Comparison of ENCODE assay signal across 19 mouse cellular contexts in the genomic region with DNA sequence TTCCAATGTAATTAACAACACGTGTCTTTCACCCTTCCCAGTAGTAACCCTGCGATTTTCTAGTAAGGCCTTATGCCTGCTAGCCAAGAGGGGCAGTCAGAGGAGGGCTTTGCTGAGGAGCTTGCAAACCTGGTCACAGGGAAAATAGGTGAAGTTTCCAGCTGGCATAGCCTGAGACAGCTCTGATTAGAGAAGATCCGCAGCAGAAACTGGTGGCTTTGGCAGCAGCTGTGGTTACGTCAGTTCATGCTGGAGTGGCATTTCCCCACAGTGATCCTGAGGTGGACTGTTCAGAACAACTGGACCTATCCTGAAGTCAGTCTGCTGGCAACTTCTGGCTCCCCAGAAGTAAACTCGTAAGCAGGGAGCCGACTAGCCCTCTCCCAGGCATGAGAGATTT. TPM values are rescaled to one million over a fixed set of nuclear protein-coding genes. Genes with fewer than 3 reads are reported as not detected.
"Had no signal": no experiment of that assay in that cellular context is flagged by ENCODE, and none has a peak within 500 bp of the region (broad histone marks: within the 10 kb centered on the region; RNA-seq: fewer than 3 reads in every experiment).

No protein-coding gene starts in this region.

- H3K9me3 ChIP-seq: neural tube, embryonic 13.5 days; neural tube, embryonic 15.5 days; stomach, embryonic 15.5 days had no signal

- DNase-seq: retina, postnatal 1 day; right cerebral cortex, adult 18-20 months; right cerebral cortex, postnatal 14 days; right cerebral cortex, postnatal 25 days; right cerebral cortex, postnatal 4 days; spleen, adult 18-20 months; thymus, adult 18-20 months; thymus, adult 2 months; thymus, postnatal 14 days; thymus, postnatal 25 days; thymus, postnatal 36 days; thymus, postnatal 4 days had no signal

- H3K4me1 ChIP-seq: stomach, embryonic 15.5 days had no signal

- H3K4me3 ChIP-seq: neural tube, embryonic 13.5 days; neural tube, embryonic 15.5 days; stomach, embryonic 15.5 days had no signal

- H3K9ac ChIP-seq: neural tube, embryonic 13.5 days; neural tube, embryonic 15.5 days; stomach, embryonic 15.5 days had no signal

- H3K27ac ChIP-seq: neural tube, embryonic 13.5 days; neural tube, embryonic 15.5 days; stomach, embryonic 15.5 days; stomach, postnatal 0 days had no signal

- H3K4me2 ChIP-seq: neural tube, embryonic 13.5 days; neural tube, embryonic 15.5 days; stomach, embryonic 15.5 days had no signal

- H3K27me3 ChIP-seq: neural tube, embryonic 15.5 days; stomach, embryonic 15.5 days had no signal

- H3K36me3 ChIP-seq: neural tube, embryonic 13.5 days; neural tube, embryonic 15.5 days; stomach, embryonic 15.5 days had no signal

RNA-seq across cellular contexts. Expression of gene Echdc2, which starts 2.8 kb away (rescaled TPM):
- total RNA-seq: neutrophil, adult 5-6 weeks had no signal

RNA-seq across cellular contexts. Expression of gene Zyg11a, which starts 49.8 kb away (rescaled TPM):
- total RNA-seq: neutrophil, adult 5-6 weeks had no signal
- polyA plus RNA-seq: neural tube, embryonic 13.5 days; neural tube, embryonic 14.5 days; stomach, embryonic 14.5 days had no signal
